Mouse (Mus musculus) c-Kit-positive CD71-negative TER-119-negative erythroid progenitor cells, embryonic 14.5 days (primary cell): Measurements from ENCODE around the gene Krt16.
"Not testable (repeated sequence)": the region's sequence is repeated elsewhere in the genome, so short reads cannot be mapped to it uniquely, and the experiment has no call there.

Experiments used
- DNase-seq: peaks from one replicate; pipeline ENCODE4 v3.0.0-alpha.2; 2013; ENCODE audit warnings: low read depth

Krt16 gene

DNA sequence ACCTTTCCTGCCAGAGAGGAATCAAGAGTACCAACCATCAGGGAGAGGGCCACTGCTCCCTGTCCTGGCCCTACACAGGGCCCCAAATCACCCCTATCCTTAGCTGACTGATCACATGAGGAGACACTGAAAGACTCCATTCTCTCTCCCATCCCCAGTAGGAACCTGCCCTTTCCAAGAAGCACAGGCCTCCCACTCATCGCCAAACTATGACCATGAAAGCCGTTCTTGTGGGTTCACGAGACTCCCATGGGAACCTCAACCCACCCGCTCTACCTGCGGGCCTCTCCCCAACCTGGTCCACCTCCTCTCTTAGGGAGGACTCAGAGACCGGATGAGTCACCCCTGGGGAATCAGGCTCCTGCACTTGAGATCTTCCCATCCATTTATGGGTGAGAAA is 6.8 kb upstream of the Krt16 start:
- DNase-seq: no peak

DNA sequence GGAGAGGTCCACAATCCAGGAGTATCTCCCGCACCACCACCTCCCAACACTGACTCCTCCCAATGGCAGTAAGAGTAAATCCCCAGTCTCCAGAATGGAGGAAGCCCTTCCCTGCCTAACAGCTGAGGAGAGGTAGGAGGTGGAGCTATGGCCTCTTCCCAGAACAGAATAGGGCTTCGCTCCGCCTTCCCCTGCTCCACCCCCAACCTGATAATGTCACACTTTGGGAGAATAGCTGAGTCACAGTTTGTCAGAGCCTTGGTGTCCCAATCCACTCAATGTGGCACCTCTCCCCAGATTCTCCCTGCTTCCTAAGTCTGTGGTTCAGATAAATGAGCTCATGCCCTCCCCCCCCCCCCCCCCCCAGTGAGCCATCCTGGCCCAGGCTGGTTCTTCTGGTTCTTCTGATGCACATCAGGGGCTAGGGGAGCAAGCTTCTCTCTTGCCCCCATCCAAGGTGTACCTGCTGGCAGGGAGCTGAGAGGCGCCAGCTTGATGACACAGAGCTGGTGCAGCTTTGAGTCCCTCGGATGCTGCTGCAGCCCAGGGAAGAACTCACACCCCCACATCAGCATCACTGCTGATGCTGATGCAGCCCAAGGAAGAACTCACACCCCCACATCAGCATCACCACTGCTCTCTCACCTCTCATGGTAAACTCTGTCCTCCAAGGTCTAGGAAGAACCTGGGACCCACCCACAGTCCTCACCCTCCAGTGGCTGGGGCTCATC is 5.8 kb upstream of the Krt16 start:
- DNase-seq: no peak

DNA sequence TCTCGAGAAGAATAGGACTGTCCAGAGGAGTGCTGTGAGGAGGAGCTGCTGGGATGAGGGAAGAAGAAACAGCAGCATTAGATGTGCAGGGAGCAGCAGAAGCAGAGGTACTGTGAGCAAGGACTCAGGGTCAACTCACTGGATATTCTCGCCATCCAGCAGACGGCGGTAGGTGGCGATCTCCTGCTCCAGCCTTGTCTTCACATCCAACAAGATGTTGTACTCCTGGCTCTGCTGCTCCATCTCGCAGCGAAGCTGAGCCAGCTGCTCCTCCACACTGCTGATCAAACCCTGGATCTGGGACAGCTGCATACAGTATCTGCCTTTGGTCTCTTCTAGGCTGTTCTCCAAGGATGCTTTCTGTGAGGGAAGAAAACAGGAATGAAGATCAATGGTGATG is 2.2 kb downstream of the Krt16 start:
- not testable (repeated sequence) for DNase-seq

DNA sequence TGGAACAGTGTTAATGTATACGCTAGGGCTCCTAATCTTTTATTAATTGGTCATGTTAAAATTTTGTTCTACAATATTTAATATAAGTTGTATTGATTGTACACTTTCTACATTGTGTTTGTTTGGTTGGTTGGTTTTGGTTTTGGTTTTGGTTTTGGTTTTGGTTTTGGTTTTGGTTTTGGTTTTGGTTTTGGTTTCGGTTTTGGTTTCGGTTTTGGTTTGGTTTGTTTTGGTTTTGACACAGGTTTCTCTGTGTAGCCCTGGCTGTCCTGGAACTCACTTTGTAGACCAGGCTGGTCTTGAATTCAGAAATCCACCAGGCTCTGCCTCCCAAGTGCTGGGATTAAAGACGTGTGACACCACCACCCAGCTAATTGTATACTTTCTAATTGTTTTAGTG is 8.4 kb downstream of the Krt16 start:
- not testable (repeated sequence) for DNase-seq

DNA sequence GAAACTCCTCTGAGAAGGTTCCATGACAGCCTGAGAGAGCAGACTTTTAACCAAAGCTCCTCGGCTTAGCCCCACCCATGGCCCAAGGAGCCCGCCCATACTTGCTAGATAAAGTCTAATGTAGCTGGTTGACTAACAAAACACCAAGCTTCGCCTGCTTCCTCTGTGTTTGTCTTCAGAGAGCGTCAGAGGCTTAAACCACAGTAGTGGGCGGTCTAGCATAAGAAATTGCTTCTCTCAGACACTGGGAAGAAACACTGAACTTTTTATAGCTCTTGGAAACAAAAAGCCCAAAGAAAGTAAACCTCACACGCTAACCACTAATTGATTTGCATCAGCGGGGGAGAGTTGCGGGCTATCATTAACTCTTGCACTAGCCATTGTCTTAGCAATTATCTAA is 27.0 kb downstream of the Krt16 start:
- DNase-seq: no peak

DNA sequence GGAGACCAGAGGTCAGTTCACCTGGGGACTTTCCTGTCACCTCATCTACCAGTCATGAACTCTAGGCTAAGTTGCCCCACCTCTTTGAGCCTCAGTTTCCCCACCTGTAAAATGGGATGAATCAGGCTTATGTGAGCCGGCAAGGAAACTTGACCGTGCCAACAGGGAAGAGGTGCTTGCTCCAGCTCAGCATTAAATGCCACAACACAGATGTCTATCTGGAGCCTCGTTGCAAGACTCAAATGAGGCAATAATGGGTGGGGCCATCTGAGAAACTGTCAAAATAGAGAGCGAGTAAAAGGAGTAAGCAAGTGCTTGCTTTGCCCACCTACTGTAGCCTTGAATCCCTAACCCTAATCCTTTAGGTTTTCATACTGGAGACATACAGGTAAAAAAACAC is 29.4 kb downstream of the Krt16 start:
- no peak for DNase-seq

DNA sequence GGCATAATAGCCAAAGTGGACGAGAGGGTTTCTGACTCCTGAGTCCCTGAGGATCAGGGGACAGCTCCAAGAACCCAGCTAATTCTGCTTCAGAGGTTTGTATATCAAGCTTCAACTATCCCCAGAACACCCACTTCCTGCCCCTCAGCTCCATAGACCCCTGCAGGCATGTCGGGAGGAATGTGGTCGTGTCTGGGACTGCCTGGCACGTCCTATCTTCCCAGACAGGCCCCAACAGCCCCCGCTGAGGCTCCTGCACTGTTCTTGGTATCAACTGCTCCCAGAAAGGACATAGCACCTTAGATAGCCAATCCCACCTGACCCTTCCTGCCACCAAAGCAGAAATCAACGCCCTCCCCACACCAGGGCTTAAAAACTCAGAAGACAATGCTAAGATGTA is 40.2 kb downstream of the Krt16 start:
- DNase-seq: no peak

DNA sequence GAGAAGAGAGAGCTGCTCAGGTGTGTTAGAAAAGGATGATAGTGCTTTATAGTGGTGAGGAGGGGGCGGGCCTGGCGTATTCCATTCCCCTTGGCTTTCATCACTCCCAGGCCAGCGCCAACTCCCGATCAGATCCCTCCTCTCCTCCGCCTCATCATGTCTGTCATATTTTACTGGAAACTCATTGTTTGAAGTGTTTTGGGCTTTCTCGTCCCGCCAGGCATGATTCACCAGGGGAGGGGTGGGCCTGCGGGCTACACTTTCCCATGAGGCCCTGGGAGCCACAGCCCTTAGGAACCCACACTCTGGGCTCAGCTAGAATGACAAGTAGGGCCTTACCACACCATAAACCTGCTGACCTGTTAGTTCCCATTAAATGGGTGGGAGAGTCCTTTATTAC is 41.2 kb downstream of the Krt16 start, which contains the start of gene Krt14:
Krt14 (minus strand) TSS at position 51 of the 400 bp plus-strand sequence.
- no peak for DNase-seq

DNA sequence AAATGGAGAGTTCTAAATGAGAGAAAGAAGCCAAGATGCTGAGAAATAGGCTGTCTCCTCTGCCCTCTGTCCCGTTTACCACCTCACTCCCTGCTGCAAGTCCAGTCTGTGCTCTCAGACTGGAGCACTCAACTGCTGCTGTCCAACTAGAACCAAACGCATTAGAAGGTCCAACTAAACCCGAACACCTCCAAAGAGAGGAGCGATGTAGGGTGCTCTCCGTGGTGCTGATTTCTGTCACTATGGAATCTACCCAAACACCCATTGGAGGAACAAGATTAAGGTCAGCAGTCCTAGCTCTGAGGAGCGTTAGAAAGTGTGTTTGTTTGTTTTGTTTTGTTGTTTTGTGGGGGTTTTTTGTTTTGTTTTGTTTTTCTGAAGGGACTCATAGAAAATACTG is 45.3 kb downstream of the Krt16 start:
- DNase-seq: peak; percentile 38

DNA sequence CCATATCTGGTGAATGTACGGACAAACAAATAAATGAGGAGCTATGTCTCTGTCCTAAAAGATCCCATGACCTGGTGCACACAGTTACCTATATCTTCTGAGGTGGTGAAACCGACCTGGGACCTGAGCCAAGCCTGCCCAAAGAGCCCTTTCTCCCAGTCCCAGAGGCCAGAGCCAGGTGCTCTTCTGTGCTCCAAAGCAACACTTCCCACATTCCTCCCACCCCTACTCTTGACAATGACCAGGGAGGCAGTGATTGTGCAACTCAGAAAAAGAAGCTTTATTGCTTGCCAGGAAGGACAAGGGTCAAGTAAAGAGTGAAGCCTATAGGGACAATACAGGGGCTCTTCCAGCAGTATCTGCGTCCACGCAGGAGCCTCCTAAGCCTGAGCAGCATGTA is 45.8 kb downstream of the Krt16 start:
- DNase-seq: no peak

DNA sequence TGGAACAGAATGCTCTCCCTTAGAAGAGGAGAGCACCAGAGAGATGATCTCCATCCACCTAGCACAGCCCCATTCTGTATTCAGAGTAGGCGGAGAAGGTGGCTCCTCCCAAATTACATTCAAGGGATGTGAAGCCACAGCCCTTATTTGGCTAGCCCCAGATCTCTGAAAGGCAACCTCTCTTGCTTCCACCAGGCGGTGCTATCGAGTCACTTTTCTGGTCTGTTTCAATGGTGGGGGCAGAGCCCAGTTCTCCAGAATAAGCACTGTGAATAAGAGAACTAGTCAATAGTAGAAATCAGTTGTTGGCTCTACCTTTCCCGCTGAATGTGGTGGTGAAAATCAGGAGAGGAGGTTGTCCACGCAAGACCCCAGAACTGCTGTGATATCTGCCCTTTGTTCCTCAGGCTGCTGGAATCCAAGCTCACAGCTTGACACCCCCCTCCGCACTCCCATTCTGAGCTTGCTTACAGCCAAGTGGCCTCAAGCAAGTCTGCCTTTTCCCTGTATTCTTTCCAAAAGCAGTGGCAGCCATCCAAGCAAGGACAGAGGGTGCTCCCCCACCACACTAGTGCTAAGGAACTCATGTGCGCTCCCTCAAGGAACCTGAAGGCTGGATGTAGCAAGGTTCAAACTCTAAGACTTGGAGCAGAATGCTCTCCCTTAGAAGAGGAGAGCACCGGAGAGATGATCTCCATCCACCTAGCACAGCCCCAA is 48.4 kb downstream of the Krt16 start:
- DNase-seq: peak; percentile 32

DNA sequence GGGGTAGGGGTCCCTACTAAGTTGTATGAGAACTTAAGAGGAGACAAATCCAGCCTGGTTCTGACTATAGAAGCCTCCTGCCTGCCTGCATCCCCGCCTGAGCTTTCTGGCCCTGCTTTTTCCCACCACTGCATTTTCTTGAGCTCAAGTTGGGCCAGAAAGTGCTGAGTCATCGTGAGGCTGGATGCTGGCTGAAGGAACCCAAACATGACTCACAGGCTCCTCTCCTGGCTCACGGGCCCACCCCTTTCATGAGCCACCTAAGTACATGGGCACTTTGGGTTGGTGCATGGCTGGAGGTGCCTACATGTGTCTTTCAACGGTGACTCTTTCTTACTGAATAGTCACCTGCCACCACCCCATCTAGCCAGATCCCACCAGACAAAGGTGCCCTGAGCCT is 50.0 kb downstream of the Krt16 start:
- no peak for DNase-seq
